Mouse (Mus musculus): ENCODE results near the gene Tmc8. TPM values are rescaled to one million over a fixed set of nuclear protein-coding genes. Genes with fewer than 3 reads are reported as not detected.

The Tmc8 gene
- total RNA-seq, 2 experiments from 2014 or later, result 0.88 to 1.3 TPM

DNA sequence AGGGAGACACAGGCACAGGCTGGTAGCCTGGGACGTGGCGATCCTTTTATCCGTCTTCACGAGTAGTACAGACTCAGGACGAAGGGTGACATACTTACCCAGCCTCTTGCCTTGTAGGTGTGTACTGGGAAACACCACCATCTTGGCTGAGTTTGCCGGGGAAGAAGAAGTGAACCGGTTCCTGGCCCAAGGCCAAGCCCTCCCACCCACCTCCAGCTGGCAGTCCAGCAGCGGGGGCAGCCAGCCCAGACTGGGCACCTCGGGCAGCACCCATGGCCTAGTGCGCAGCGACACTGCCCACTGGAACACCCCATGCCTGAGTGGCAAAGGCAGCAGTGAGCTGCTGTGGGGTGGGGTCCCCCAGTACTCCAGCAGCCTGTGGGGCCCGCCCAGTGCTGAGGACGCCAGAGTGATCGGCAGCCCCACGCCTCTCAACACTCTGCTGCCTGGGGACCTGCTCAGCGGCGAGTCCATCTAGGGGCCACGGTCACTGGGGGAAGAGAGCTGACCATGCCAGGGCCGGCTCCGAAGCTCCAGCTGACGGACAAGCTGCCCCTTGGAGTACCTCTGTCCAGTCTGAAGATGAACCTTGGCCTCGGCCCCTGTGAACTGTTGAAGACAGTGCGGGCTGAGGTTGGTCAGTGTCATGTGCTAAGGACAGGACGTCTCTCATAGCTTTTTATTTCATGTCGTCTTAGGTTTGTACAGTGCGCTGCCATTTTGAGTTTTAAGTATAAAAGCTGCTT is 21.3 kb upstream of the Tmc8 start:
- no peak for TF ChIP-seq CTCF (IDR thresholded peaks at IDR 0.05)
- Histone ChIP-seq H3K4me3 (no peak overlapping the region), H3K27ac (peak overlapping the region; percentile 44; the same call in 1 of the 2 replicates)
- DNase-seq (ENCODE audit: extremely low spot score in 1 of 2, low spot score in 2 of 2), result no peak
- intact Hi-C loops (cut with DNase I), result no loop called here

- no peak for TF ChIP-seq CTCF (IDR thresholded peaks at IDR 0.05)
- Histone ChIP-seq H3K27ac (no peak overlapping the region; the same call in 1 of the 2 replicates), H3K4me3 (no peak overlapping the region)
- DNase-seq (ENCODE audit: extremely low spot score in 1 of 2, low spot score in 2 of 2), result no peak
- intact Hi-C loops (cut with DNase I), result no loop called here
Observed at GRCm38 (mm10) chr11:117761801-117762200, 20.1 kb upstream of the Tmc8 start.

DNA sequence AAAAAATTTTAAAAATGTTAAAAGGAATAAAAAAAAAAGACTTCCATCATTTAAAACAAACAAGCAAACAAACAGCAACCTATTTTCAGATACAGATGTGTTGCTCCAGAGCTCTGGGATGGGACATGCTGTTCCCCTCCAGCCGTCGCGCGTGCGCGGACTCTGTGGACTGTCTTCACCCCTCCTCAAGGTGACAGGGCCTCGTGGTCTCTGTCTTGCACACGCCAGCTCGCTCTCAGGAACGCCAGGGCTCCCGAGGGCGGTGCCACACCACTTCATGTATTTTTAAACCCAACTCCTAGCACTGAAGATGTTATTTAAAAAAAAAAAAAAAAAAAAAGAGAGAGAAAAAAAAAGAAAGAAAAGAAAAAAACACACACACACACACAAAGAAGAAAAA is 19.6 kb upstream of the Tmc8 start:
- intact Hi-C loops (cut with DNase I), result no loop called here
- no peak overlapping the region for H3K4me3 ChIP-seq
- no peak for TF ChIP-seq CTCF (IDR thresholded peaks at IDR 0.05)
- H3K27ac ChIP-seq, result no peak overlapping the region; the same call in 1 of the 2 replicates
- DNase-seq (ENCODE audit: extremely low spot score in 1 of 2, low spot score in 2 of 2), result no peak

- Histone ChIP-seq H3K4me3 (no peak overlapping the region), H3K27ac (no peak overlapping the region)
- no peak for DNase-seq (ENCODE audit: extremely low spot score in 1 of 2, low spot score in 2 of 2)
- intact Hi-C loops (cut with DNase I), result no loop called here
- TF ChIP-seq CTCF (IDR thresholded peaks at IDR 0.05), result no peak
Observed at GRCm38 (mm10) chr11:117764319-117764718, 17.6 kb upstream of the Tmc8 start.

DNA sequence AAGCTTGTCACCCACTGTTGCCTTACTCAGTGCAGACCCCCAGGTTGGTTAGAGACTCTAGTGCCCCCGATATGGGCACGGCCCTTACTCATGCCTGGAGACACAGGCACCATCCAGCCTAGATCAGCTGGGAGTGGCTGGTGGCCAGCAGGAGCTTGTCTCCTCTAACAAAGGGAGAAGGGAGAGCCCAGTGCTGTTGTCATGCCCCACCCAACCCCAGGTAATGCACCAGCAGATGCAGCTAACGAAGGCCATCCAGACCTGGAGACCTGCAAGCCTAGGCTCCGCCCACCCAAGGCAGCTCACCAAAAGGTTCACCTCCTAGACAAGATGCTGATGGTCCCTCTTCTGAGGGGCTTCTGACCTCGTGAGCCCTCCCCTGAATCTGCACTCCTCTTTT is 16.5 kb upstream of the Tmc8 start:
- intact Hi-C loops (cut with DNase I), result no loop called here
- Histone ChIP-seq H3K4me3 (no peak overlapping the region), H3K27ac (no peak overlapping the region)
- no peak for DNase-seq (ENCODE audit: extremely low spot score in 1 of 2, low spot score in 2 of 2)
- no peak for TF ChIP-seq CTCF (IDR thresholded peaks at IDR 0.05)

GRCm38 (mm10) chr11:117766275-117766674 is 15.6 kb upstream of the Tmc8 start:
- H3K4me3 ChIP-seq, result no peak overlapping the region
- intact Hi-C loops (cut with DNase I), result no loop called here
- no peak for DNase-seq (ENCODE audit: extremely low spot score in 1 of 2, low spot score in 2 of 2)
- no peak for TF ChIP-seq CTCF (IDR thresholded peaks at IDR 0.05)
- H3K27ac ChIP-seq, result peak overlapping the region; percentile 40; the same call in 1 of the 2 replicates

- intact Hi-C loops (cut with DNase I), result no loop called here
- no peak overlapping the region for H3K27ac ChIP-seq
Observed at GRCm38 (mm10) chr11:117768725-117769682, 12.9 kb upstream of the Tmc8 start.

GRCm38 (mm10) chr11:117769683-117770047 is 12.2 kb upstream of the Tmc8 start:
- DNase-seq (ENCODE audit: extremely low spot score in 1 of 2, low spot score in 2 of 2), result no peak
- no peak overlapping the region for H3K4me3 ChIP-seq
- H3K27ac ChIP-seq, result no peak overlapping the region
- intact Hi-C loops (cut with DNase I), result no loop called here
- TF ChIP-seq CTCF (IDR thresholded peaks at IDR 0.05), result no peak

More at GRCm38 (mm10) chr11:117768725-117769682, 12.9 kb upstream of the Tmc8 start:
- no peak for TF ChIP-seq CTCF (IDR thresholded peaks at IDR 0.05)
- no peak overlapping the region for H3K4me3 ChIP-seq
- DNase-seq (ENCODE audit: extremely low spot score in 1 of 2, low spot score in 2 of 2), result no peak

- no peak for TF ChIP-seq CTCF (IDR thresholded peaks at IDR 0.05)
- Histone ChIP-seq H3K27ac (no peak overlapping the region), H3K4me3 (no peak overlapping the region)
- no peak for DNase-seq (ENCODE audit: extremely low spot score in 1 of 2, low spot score in 2 of 2)
- intact Hi-C loops (cut with DNase I), result no loop called here
Observed at GRCm38 (mm10) chr11:117770407-117770806, 11.5 kb upstream of the Tmc8 start.

GRCm38 (mm10) chr11:117772352-117772751 is 9.5 kb upstream of the Tmc8 start:
- Histone ChIP-seq H3K27ac (no peak overlapping the region), H3K4me3 (no peak overlapping the region)
- TF ChIP-seq CTCF (IDR thresholded peaks at IDR 0.05), result no peak
- intact Hi-C loops (cut with DNase I), result no loop called here
- DNase-seq (ENCODE audit: extremely low spot score in 1 of 2, low spot score in 2 of 2), result no peak

GRCm38 (mm10) chr11:117774925-117775324 is 7.0 kb upstream of the Tmc8 start:
- H3K27ac ChIP-seq, result no peak overlapping the region
- no peak for DNase-seq (ENCODE audit: extremely low spot score in 1 of 2, low spot score in 2 of 2)
- TF ChIP-seq CTCF (IDR thresholded peaks at IDR 0.05), result no peak
- intact Hi-C loops (cut with DNase I), result no loop called here
- no peak overlapping the region for H3K4me3 ChIP-seq

- no peak for TF ChIP-seq CTCF (IDR thresholded peaks at IDR 0.05)
- H3K27ac ChIP-seq, result no peak overlapping the region
- intact Hi-C loops (cut with DNase I), result no loop called here
- H3K4me3 ChIP-seq, result no peak overlapping the region
- no peak for DNase-seq (ENCODE audit: extremely low spot score in 1 of 2, low spot score in 2 of 2)
Observed at GRCm38 (mm10) chr11:117775540-117775939, 6.3 kb upstream of the Tmc8 start.

Measured in left cerebral cortex, adult 2 months (tissue).